Mouse (Mus musculus) CH12.LX (cell line): ENCODE measurements around the gene Tfap2d. TPM values are rescaled to one million over a fixed set of nuclear protein-coding genes. Genes with fewer than 3 reads are reported as not detected.

ENCODE experiments used
- DNase-seq: peaks from one replicate; pipeline ENCODE4 v3.0.0-alpha.2; 2013; ENCODE audit errors: extremely low read depth
- H3K27ac ChIP-seq: 2 replicates; pipeline ENCODE4 v1.5.1; 2012; ENCODE audit warnings: low read depth, mild to moderate bottlenecking, control low read depth, moderate library complexity; ENCODE audit not compliant: insufficient read depth
- H3K27me3 ChIP-seq: replicated peaks from 2 replicates; pipeline ENCODE3; 2012; ENCODE audit warnings: inconsistent platforms
- H3K36me3 ChIP-seq, 2 experiments: replicated peaks in 1 of 2; 2 replicates each; pipeline versions ENCODE3 to v1.6.1; 2012; ENCODE audit warnings: inconsistent platforms in 1 of 2, low read length in 1 of 2, mild to moderate bottlenecking in 1 of 2, mixed read lengths in 1 of 2, moderate library complexity in 1 of 2; ENCODE audit not compliant: control insufficient read depth in 1 of 2, insufficient read depth in 1 of 2
- H3K4me1 ChIP-seq, 2 experiments: 2 replicates each; pipeline ENCODE4 v1.6.1; 2012; ENCODE audit warnings: inconsistent platforms in 1 of 2, moderate library complexity in 1 of 2; ENCODE audit not compliant: insufficient read depth in 2 of 2, control insufficient read depth in 1 of 2
- H3K4me2 ChIP-seq: 2 replicates; pipeline ENCODE4 v1.6.1; 2012; ENCODE audit warnings: low read depth, mild to moderate bottlenecking, control low read depth; ENCODE audit not compliant: poor library complexity, insufficient read depth, severe bottlenecking
- H3K4me3 ChIP-seq, 3 experiments: fragments of 150-350 bp in 1 of 3; sonication (generic) in 1 of 3; replicated peaks in 1 of 3; 2 replicates each; pipeline versions ENCODE3 to v1.5.1; 2011 to 2012; ENCODE audit warnings: low read depth in 2 of 3, low read length in 2 of 3, mild to moderate bottlenecking in 2 of 3, moderate library complexity in 2 of 3, control low read depth in 1 of 3, improper control_type of control experiment in 1 of 3, inconsistent platforms in 1 of 3, mixed read lengths in 1 of 3; ENCODE audit not compliant: poor library complexity in 1 of 3
- H3K79me2 ChIP-seq: replicated peaks from 2 replicates; pipeline ENCODE4 v1.6.1; 2012; ENCODE audit warnings: mild to moderate bottlenecking, moderate library complexity; ENCODE audit not compliant: control insufficient read depth, poor library complexity, insufficient read depth, severe bottlenecking; ENCODE audit errors: extremely low read depth
- H3K9ac ChIP-seq: 2 replicates; pipeline ENCODE4 v1.6.1; 2012; ENCODE audit warnings: low read depth, mild to moderate bottlenecking, control low read depth, moderate library complexity; ENCODE audit not compliant: insufficient read depth
- H3K9me3 ChIP-seq: replicated peaks from 2 replicates; pipeline ENCODE3; 2012; ENCODE audit warnings: low read length, inconsistent platforms, mixed read lengths
- BHLHE40 ChIP-seq: IDR thresholded peaks from 2 replicates; pipeline ENCODE4 v1.6.1; 2011; ENCODE audit warnings: mild to moderate bottlenecking, low read depth, low read length, improper control_type of control experiment
- CHD1 ChIP-seq: IDR thresholded peaks from 2 replicates; pipeline ENCODE4 v1.6.1; 2012; ENCODE audit warnings: low read depth, low read length, improper control_type of control experiment, inconsistent platforms
- ELF1 ChIP-seq: IDR thresholded peaks from 2 replicates; pipeline ENCODE4 v1.6.1; 2014; ENCODE audit warnings: low read depth, mild to moderate bottlenecking, inconsistent platforms, low read length, improper control_type of control experiment
- ETS1 ChIP-seq: conservative IDR thresholded peaks from 2 replicates; pipeline ENCODE4 v1.6.1; 2012; ENCODE audit warnings: low read depth, mild to moderate bottlenecking, inconsistent platforms, low read length, improper control_type of control experiment, moderate library complexity
- HCFC1 ChIP-seq: IDR thresholded peaks from 2 replicates; pipeline ENCODE4 v1.6.1; 2012; ENCODE audit warnings: low read depth, mild to moderate bottlenecking, inconsistent platforms, low read length, improper control_type of control experiment
- IRF4 ChIP-seq: IDR thresholded peaks from 2 replicates; pipeline ENCODE4 v1.6.1; 2014; ENCODE audit warnings: low read depth, mild to moderate bottlenecking, inconsistent platforms, low read length, improper control_type of control experiment
- JUND ChIP-seq: conservative IDR thresholded peaks from 2 replicates; pipeline ENCODE4 v1.6.1; 2011; ENCODE audit warnings: low read depth, low read length, improper control_type of control experiment
- KAT2A ChIP-seq: IDR thresholded peaks from 2 replicates; pipeline ENCODE4 v1.6.1; 2012; ENCODE audit warnings: low read length, improper control_type of control experiment, inconsistent platforms; ENCODE audit not compliant: insufficient replicate concordance
- MAZ ChIP-seq: IDR thresholded peaks from 2 replicates; pipeline ENCODE4 v1.6.1; 2012; ENCODE audit warnings: low read depth, mild to moderate bottlenecking, inconsistent platforms, low read length, improper control_type of control experiment, moderate library complexity
- NELFE ChIP-seq: IDR thresholded peaks from 2 replicates; pipeline ENCODE4 v1.6.1; 2011; ENCODE audit warnings: low read depth, low read length, improper control_type of control experiment
- PAX5 ChIP-seq: IDR thresholded peaks from 2 replicates; pipeline ENCODE4 v1.6.1; 2012; ENCODE audit warnings: low read length, inconsistent platforms, mixed read lengths
- POLR2A ChIP-seq: IDR thresholded peaks from 2 replicates; pipeline ENCODE4 v1.6.1; 2011; ENCODE audit warnings: low read depth, mild to moderate bottlenecking, improper control_type of control experiment, low read length
- RCOR1 ChIP-seq: conservative IDR thresholded peaks from 2 replicates; pipeline ENCODE4 v1.6.1; 2012; ENCODE audit warnings: low read depth, mild to moderate bottlenecking, inconsistent platforms, low read length, improper control_type of control experiment
- SMC3 ChIP-seq: IDR thresholded peaks from 2 replicates; pipeline ENCODE4 v1.6.1; 2011; ENCODE audit warnings: low read depth, low read length, improper control_type of control experiment
- TCF12 ChIP-seq: IDR thresholded peaks from 2 replicates; pipeline ENCODE4 v1.6.1; 2014; ENCODE audit warnings: low read depth, mild to moderate bottlenecking, inconsistent platforms, low read length, improper control_type of control experiment
- UBTF ChIP-seq: IDR thresholded peaks from 2 replicates; pipeline ENCODE4 v1.6.1; 2012; ENCODE audit warnings: low read depth, mild to moderate bottlenecking, inconsistent platforms, low read length, improper control_type of control experiment, moderate library complexity
- USF1 ChIP-seq: IDR thresholded peaks from 2 replicates; pipeline ENCODE4 v1.6.1; 2014; ENCODE audit warnings: low read depth, mild to moderate bottlenecking, inconsistent platforms, low read length, improper control_type of control experiment
- ZNF384 ChIP-seq: IDR thresholded peaks from 2 replicates; pipeline ENCODE4 v1.6.1; 2012; ENCODE audit warnings: low read depth, low read length, improper control_type of control experiment, inconsistent platforms
- dilution Hi-C: fragments of 300-500 bp; cut with MboI; formaldehyde crosslinking; loops from 2 replicates; pipeline ENCODE4 v1.14.3; 2020; ENCODE audit warnings: low sequenced_read_pairs; ENCODE audit not compliant: extremely low pct_unique_long_range_greater_than_20kb, extremely low pct_ligation_motif_present
- in situ Hi-C: fragments of 300-500 bp; cut with MboI; formaldehyde crosslinking; loops from 3 replicates; pipeline ENCODE4 v1.14.3; 2019; ENCODE audit warnings: low sequenced_read_pairs, low pct_ligation_motif_present, low pct_unique_long_range_greater_than_20kb, mixed read lengths
- polyA plus RNA-seq: library from polyadenylated mRNA; unstranded; fragments of >175 nt; gene quantifications from 2 replicates; pipeline ENCODE4 v1.2.1, GENCODE M21; 2012; ENCODE audit warnings: low read depth; ENCODE audit not compliant: insufficient read length
- total RNA-seq, 2 experiments: library from RNA; depleted of rRNA; stranded (reverse); fragments of 300-350 nt in 1 of 2; fragments of >200 nt in 1 of 2; gene quantifications; 2 replicates each; pipeline ENCODE4 v1.2.3; 2012 to 2014

The Tfap2d gene
- total and polyA plus RNA-seq, 3 experiments, result not detected

DNA sequence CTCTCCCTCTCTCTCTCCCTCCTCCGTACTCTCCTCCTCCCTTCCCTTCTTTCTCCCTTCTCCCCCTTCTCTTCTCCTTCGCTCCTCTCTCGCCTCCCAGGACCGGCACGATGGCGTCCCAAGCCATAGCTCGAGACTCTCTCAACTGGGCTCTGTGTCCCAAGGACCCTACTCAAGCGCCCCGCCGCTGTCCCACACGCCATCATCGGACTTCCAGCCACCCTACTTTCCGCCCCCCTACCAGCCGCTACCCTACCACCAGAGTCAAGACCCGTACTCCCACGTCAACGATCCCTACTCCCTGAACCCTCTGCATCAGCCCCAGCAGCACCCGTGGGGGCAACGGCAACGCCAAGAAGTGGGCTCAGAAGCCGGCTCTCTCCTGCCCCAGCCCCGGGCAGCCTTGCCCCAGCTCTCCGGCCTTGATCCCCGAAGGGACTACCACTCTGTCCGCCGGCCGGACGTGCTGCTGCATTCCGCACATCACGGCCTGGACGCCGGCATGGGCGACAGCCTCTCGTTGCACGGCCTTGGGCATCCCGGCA lies 111.1 kb downstream of the Tfap2d start:
- no peak overlapping the region for H3K27ac ChIP-seq
- TF ChIP-seq HCFC1 (no peak), JUND (no peak), USF1 (no peak), MAZ (no peak), CHD1 (no peak), RCOR1 (no peak), ETS1 (no peak), SMC3 (no peak), UBTF (no peak), POLR2A (no peak), TCF12 (no peak), NELFE (no peak), IRF4 (no peak), BHLHE40 (no peak), PAX5 (no peak), ELF1 (no peak), ZNF384 (no peak), KAT2A (no peak)
- TF ChIP-seq, all 38 proteins: peak for 0
- in situ Hi-C loops, result no loop called here
- no peak overlapping the region for H3K4me3 ChIP-seq
- no peak overlapping the region for H3K9ac ChIP-seq
- no peak overlapping the region for H3K4me2 ChIP-seq
- no peak for DNase-seq
- H3K4me1 ChIP-seq, result no peaks in the 10 kb centered on the region
- dilution Hi-C loops, result no loop called here
- no peaks in the 10 kb centered on the region for H3K36me3 ChIP-seq
- no peaks in the 10 kb centered on the region for H3K79me2 ChIP-seq
- no peaks in the 10 kb centered on the region for H3K27me3 ChIP-seq
- peaks cover 65% of the 10 kb centered on the region for H3K9me3 ChIP-seq

Other genes starting within 250 kb of the Tfap2d start
- gene Tfap2b, start 105.9 kb downstream of the Tfap2d start, total RNA-seq (2012; rRNA removed), result not detected in 2 replicates
- gene Tfap2b, start 105.9 kb downstream of the Tfap2d start, total RNA-seq (2014; rRNA removed), result not detected in 2 replicates
- not detected in 2 replicates for gene Tfap2b, start 105.9 kb downstream of the Tfap2d start, polyA plus RNA-seq